In genomic region chr14:121313283-121313682, GRCm38 (mm10) we compare ENCODE assay signal across 21 mouse cellular contexts.
"Had no signal": no experiment of that assay in that cellular context is flagged by ENCODE, and none has a peak within 500 bp of the region (broad histone marks: within the 10 kb centered on the region; RNA-seq: fewer than 3 reads in every experiment).

No protein-coding gene starts in this region.

- H3K9ac ChIP-seq: limb, embryonic 12.5 days; limb, embryonic 15.5 days; liver, embryonic 14.5 days; liver, postnatal 0 days; lung, embryonic 14.5 days; midbrain, embryonic 12.5 days; midbrain, embryonic 15.5 days; neural tube, embryonic 12.5 days; neural tube, embryonic 15.5 days had no signal

- H3K36me3 ChIP-seq: limb, embryonic 12.5 days; limb, embryonic 15.5 days; midbrain, embryonic 12.5 days; midbrain, embryonic 15.5 days; neural tube, embryonic 12.5 days; neural tube, embryonic 15.5 days had no signal

- H3K27ac ChIP-seq: limb, embryonic 12.5 days; limb, embryonic 15.5 days; liver, embryonic 14.5 days; macrophage; midbrain, embryonic 12.5 days; midbrain, embryonic 15.5 days; neural tube, embryonic 12.5 days; neural tube, embryonic 15.5 days; stomach, postnatal 0 days had no signal

- ATAC-seq: liver, postnatal 0 days; lung, postnatal 0 days; midbrain, embryonic 15.5 days had no signal

- H3K4me2 ChIP-seq: limb, embryonic 12.5 days; limb, embryonic 15.5 days; liver, embryonic 11.5 days; lung, embryonic 14.5 days; midbrain, embryonic 12.5 days; midbrain, embryonic 15.5 days; neural tube, embryonic 12.5 days; neural tube, embryonic 15.5 days had no signal

- DNase-seq: kidney, postnatal 14 days; kidney, postnatal 4 days; left cerebral cortex, postnatal 4 days; liver, postnatal 0 days; lung, embryonic 14.5 days; right cerebral cortex, adult 18-20 months; right cerebral cortex, postnatal 14 days; right cerebral cortex, postnatal 4 days; thymus, adult 2 months; thymus, postnatal 14 days had no signal

- H3K27me3 ChIP-seq: limb, embryonic 12.5 days; limb, embryonic 15.5 days; midbrain, embryonic 12.5 days; midbrain, embryonic 15.5 days; neural tube, embryonic 12.5 days; neural tube, embryonic 15.5 days had no signal

- H3K4me3 ChIP-seq: limb, embryonic 12.5 days; limb, embryonic 15.5 days; midbrain, embryonic 12.5 days; midbrain, embryonic 15.5 days; neural tube, embryonic 12.5 days; neural tube, embryonic 15.5 days had no signal

- H3K9me3 ChIP-seq: limb, embryonic 12.5 days; limb, embryonic 15.5 days; midbrain, embryonic 12.5 days; midbrain, embryonic 15.5 days; neural tube, embryonic 12.5 days; neural tube, embryonic 15.5 days had no signal
